Mouse (Mus musculus) stomach, postnatal 0 days (tissue): ENCODE measurements around the gene Yap1. TPM values are rescaled to one million over a fixed set of nuclear protein-coding genes. Genes with fewer than 3 reads are reported as not detected.

Experiments used
- ATAC-seq: fragments of 200-750 bp; cut with Nextera tagmentation; 2 replicates; pipeline ENCODE4 v1.8.0; 2017; ENCODE audit not compliant: low FRiP score, low TSS enrichment
- DNase-seq: peaks from one replicate; pipeline ENCODE4 v3.0.0-alpha.2; 2016; ENCODE audit warnings: low spot score
- H3K27ac ChIP-seq: fragments of 300-500 bp; sonication (generic); replicated peaks from 2 replicates; pipeline ENCODE4 v1.5.1; 2014; ENCODE audit warnings: mild to moderate bottlenecking, control low read depth
- H3K27me3 ChIP-seq: fragments of 300-500 bp; sonication (generic); 2 replicates; pipeline ENCODE4 v1.6.1; 2014; ENCODE audit warnings: low read length; ENCODE audit not compliant: control insufficient read depth, insufficient read depth
- H3K36me3 ChIP-seq: fragments of 300-500 bp; sonication (generic); 2 replicates; pipeline ENCODE4 v1.6.1; 2014; ENCODE audit warnings: low read length, mixed read lengths; ENCODE audit not compliant: control insufficient read depth, insufficient read depth
- H3K4me1 ChIP-seq: fragments of 300-500 bp; sonication (generic); replicated peaks from 2 replicates; pipeline ENCODE4 v1.6.1; 2014; ENCODE audit warnings: antibody characterized with exemption; ENCODE audit not compliant: control insufficient read depth, insufficient read depth
- H3K4me2 ChIP-seq: fragments of 300-500 bp; sonication (generic); replicated peaks from 2 replicates; pipeline ENCODE4 v1.6.1; 2014; ENCODE audit warnings: low read depth, mild to moderate bottlenecking, control low read depth, moderate library complexity
- H3K4me3 ChIP-seq: fragments of 300-500 bp; sonication (generic); 2 replicates; pipeline ENCODE4 v1.5.1; 2014; ENCODE audit warnings: low read depth, low read length, control low read depth
- H3K9ac ChIP-seq: fragments of 300-500 bp; sonication (generic); 2 replicates; pipeline ENCODE4 v1.6.1; 2014; ENCODE audit warnings: mild to moderate bottlenecking, low read length, control low read depth, mixed read lengths
- H3K9me3 ChIP-seq: fragments of 300-500 bp; sonication (generic); 2 replicates; pipeline ENCODE4 v1.6.1; 2016; ENCODE audit warnings: low read length; ENCODE audit not compliant: control insufficient read depth
- CTCF ChIP-seq: IDR thresholded peaks from 2 replicates; pipeline ENCODE4 v1.5.1; 2016; ENCODE audit warnings: antibody characterized with exemption, low read depth, mild to moderate bottlenecking, moderate library complexity
- EP300 ChIP-seq: optimal IDR thresholded peaks from 2 replicates; pipeline ENCODE3; 2016; ENCODE audit warnings: antibody characterized with exemption
- WGBS: fragments of 180-500 bp; shearing (Covaris S2); extraction: QIAGEN DNeasy Blood & Tissue Kit; methylation state at CpG from one replicate; pipeline ENCODE4 v1.1.7; 2014; 5-methylcytosine and 5-hydroxymethylcytosine counted together
- polyA plus RNA-seq: library from polyadenylated mRNA; unstranded; fragments of >200 nt; fragmentation: Nextera tagmentation; extraction: Ambion mirVana; gene quantifications from 2 replicates; pipeline ENCODE4 v1.2.1, GENCODE M21; 2015

Yap1 gene
- polyA plus RNA-seq, 1 experiment from 2014 or later = 13.6 TPM

DNA sequence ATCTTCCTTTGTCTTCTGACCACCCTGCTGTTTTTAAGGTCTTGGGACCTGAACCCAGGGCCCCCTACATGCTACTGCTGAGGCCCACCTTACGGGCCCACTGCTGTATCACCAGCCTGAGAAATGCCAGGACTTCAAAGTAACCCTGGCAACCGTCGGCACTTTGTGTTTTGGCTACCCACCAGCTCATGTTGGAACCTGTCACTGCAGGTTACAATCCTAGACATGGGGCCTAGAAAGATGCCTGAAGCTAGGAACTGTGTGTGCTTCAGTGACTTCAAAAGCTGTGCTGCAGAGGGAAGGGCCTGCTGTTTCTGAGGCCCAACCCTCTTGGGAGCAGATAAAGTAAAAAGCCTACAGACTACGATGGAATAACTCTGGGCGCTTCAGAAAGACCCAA, 28.5 kb upstream of the Yap1 start:
- ATAC-seq (no peak), DNase-seq (no peak)
- WGBS = 69% methylated on average over 5 of the region's 5 CpGs
- H3K27ac ChIP-seq = 0 out of 2 replicates have a peak overlapping the region, but pooled peaks have one; percentile 24
- H3K9me3 ChIP-seq = no peaks in the 10 kb centered on the region
- no peak overlapping the region for H3K4me3 ChIP-seq
- H3K36me3 ChIP-seq = no peaks in the 10 kb centered on the region
- no peaks in the 10 kb centered on the region for H3K27me3 ChIP-seq
- H3K9ac ChIP-seq = no peak overlapping the region
- H3K4me2 ChIP-seq = no peak overlapping the region
- H3K4me1 ChIP-seq = peaks cover 2% of the 10 kb centered on the region; the same call in 1 of the 2 replicates
- TF ChIP-seq CTCF (no peak), EP300 (no peak)

DNA sequence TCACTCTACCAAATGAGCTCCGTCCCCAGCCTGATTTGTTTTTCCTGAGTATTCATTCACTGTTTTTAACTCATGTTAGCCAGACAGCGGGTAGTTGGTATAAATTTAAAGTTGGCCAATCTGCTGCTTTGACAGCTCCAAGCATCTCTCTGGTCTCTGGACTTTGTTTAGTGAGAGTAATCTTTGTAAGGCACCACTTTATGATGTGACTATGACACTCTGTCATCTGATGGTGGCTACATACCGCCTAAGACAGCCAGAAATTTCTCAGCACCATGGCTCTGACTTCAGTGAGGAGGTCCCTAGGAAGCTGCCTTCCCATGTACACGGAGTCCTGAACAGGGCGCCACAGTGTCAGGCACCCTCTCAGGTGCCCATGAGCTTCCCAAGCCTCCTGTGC, 14.2 kb upstream of the Yap1 start:
- WGBS = 88% methylated on average over 5 of the region's 5 CpGs
- no peak for DNase-seq

DNA sequence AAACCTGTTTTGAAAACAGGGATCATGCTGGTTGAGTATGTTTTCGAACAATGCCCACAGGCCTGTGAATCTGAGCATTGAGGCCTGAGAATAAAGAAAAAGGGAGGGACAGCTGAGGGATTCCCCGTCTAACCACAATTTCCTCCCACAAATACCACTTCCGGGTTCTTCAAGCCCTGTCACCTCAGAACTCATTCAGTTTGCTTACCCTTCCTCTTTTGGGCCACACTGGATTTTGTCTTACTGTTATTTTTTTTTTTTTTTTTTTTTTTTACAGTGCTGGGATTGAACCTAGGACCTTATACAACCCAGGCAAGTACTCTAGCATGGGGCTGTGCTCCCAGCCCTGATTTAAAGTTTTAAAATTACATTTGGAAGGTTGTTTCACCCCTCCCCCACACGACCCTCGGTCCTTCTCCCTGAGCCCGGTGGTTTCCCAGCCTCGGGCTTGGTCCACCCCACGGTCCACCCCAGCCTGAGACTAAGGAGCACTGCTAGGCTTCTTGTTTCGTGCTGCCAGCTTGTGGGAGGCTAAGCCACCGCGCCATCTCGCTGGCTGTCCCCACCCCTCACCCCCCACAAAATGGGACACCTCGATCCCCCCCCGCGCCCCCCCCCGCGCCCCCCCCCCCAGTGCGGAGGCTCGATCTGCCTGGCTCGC, 13.0 kb upstream of the Yap1 start:
- H3K4me2 ChIP-seq = no peak overlapping the region
- ATAC-seq = no peak
- no peak for TF ChIP-seq EP300
- no peak for TF ChIP-seq CTCF
- H3K36me3 ChIP-seq = no peaks in the 10 kb centered on the region
- DNase-seq = no peak
- no peak overlapping the region for H3K27ac ChIP-seq
- no peak overlapping the region for H3K4me3 ChIP-seq
- no peaks in the 10 kb centered on the region for H3K4me1 ChIP-seq
- WGBS = 58% methylated on average over 16 of the region's 20 CpGs
- no peaks in the 10 kb centered on the region for H3K9me3 ChIP-seq
- H3K27me3 ChIP-seq = no peaks in the 10 kb centered on the region
- H3K9ac ChIP-seq = no peak overlapping the region

More for the DNA sequence above, 14.2 kb upstream of the Yap1 start:
- Histone ChIP-seq H3K9me3 (no peaks in the 10 kb centered on the region), H3K27ac (no peak overlapping the region), H3K36me3 (no peaks in the 10 kb centered on the region), H3K27me3 (no peaks in the 10 kb centered on the region), H3K4me1 (no peaks in the 10 kb centered on the region), H3K4me3 (no peak overlapping the region), H3K4me2 (no peak overlapping the region), H3K9ac (no peak overlapping the region)
- ATAC-seq = no peak
- TF ChIP-seq EP300 (no peak), CTCF (no peak)

- TF ChIP-seq EP300 = no peak
- TF ChIP-seq CTCF = no peak
- Histone ChIP-seq H3K9ac (peak overlapping the region; percentile 98), H3K9me3 (no peaks in the 10 kb centered on the region), H3K4me3 (peak overlapping the region; percentile 96), H3K4me2 (peak overlapping the region; percentile 77), H3K27ac (peak overlapping the region; percentile 99), H3K36me3 (no peaks in the 10 kb centered on the region; the same call in 1 of the 2 replicates), H3K27me3 (no peaks in the 10 kb centered on the region), H3K4me1 (no peaks in the 10 kb centered on the region)
- DNase-seq (peak; percentile 86), ATAC-seq (peak; percentile 93)
- WGBS = under 1% methylated on average over 70 of the region's 82 CpGs
Observed at GRCm38 (mm10) chr9:8003301-8004271, 810 bp downstream of the Yap1 start.

DNA sequence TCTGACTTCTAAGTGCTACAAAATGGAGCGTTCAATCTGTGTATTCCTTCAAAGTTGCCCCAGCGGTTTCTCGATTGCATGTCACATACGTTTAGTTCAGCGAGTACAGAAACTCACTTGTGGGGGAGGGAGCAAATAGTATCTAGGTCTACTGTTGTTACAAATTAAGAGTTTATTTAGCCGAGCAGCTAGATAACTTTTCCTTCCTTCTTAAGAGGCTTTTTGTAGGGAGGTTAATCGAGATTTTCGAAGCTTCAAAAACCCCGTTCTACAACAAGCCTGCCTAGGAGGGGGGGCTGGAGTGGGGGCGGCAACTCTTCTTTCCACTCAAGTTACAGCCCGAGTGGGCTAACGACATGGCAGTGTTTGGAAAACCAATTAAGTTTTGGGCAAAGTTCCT, 1.6 kb downstream of the Yap1 start:
- TF ChIP-seq EP300 (no peak), CTCF (no peak)
- DNase-seq (peak; percentile 24), ATAC-seq (no peak)
- Histone ChIP-seq H3K9ac (peak overlapping the region; percentile 98), H3K4me3 (peak overlapping the region; percentile 96), H3K36me3 (no peaks in the 10 kb centered on the region; the same call in 1 of the 2 replicates), H3K4me1 (no peaks in the 10 kb centered on the region), H3K9me3 (no peaks in the 10 kb centered on the region), H3K27ac (peak overlapping the region; percentile 99), H3K27me3 (no peaks in the 10 kb centered on the region), H3K4me2 (peak overlapping the region; percentile 77)
- WGBS = 1% methylated on average over 12 of the region's 12 CpGs
